ENCODE assay signal across 14 mouse cellular contexts in genomic region chr14:34332476-34332875, GRCm38 (mm10). TPM values are rescaled to one million over a fixed set of nuclear protein-coding genes. Genes with fewer than 3 reads are reported as not detected.
A peak's percentile ranks its signal among the peaks of the same experiment; 100 is the strongest.
DNase-seq lines count a peak whose midpoint lies in the region; ATAC-seq and TF ChIP-seq lines count a peak whose summit lies in the region.
"Had no signal": no experiment of that assay in that cellular context is flagged by ENCODE, and none has a peak within 500 bp of the region (broad histone marks: within the 10 kb centered on the region; RNA-seq: fewer than 3 reads in every experiment).

No protein-coding gene starts in this region.

- no peaks in the 10 kb centered on the region for H3K9me3 ChIP-seq in forebrain, embryonic 14.5 days (replicated peaks; ENCODE audit: control insufficient read depth, low read length)
- no peaks in the 10 kb centered on the region for H3K9me3 ChIP-seq in forebrain, embryonic 12.5 days
- H3K9me3 ChIP-seq: G1E had no signal

- intact Hi-C loops in left cerebral cortex, postnatal 14 days (cut with DNase I): no loop called here
- intact Hi-C loops in heart, adult 2 months (cut with DNase I): no loop called here

- no peak overlapping the region for H3K4me3 ChIP-seq in forebrain, embryonic 14.5 days (ENCODE audit: low read depth, low read length)
- H3K4me3 ChIP-seq in forebrain, embryonic 12.5 days (replicated peaks): no peak overlapping the region
- no peak overlapping the region for H3K4me3 ChIP-seq in heart, adult 2 months

- peaks cover 67% of the 10 kb centered on the region for H3K36me3 ChIP-seq in forebrain, embryonic 14.5 days (ENCODE audit: control insufficient read depth, insufficient read depth, low read length)
- peaks cover 73% of the 10 kb centered on the region for H3K36me3 ChIP-seq in forebrain, embryonic 12.5 days (replicated peaks)
- H3K36me3 ChIP-seq in heart, adult 2 months (ENCODE audit: control insufficient read depth, insufficient read depth, low read length): no peaks in the 10 kb centered on the region; the same call in 1 of the 2 replicates

- DNase-seq in forebrain, embryonic 14.5 days (ENCODE audit: low spot score): peak; percentile 57
- DNase-seq in right cerebral cortex, adult 18-20 months: peak; percentile 51
- no peak for DNase-seq in right cerebral cortex, postnatal 4 days
- peak; percentile 43 to 59 for DNase-seq in left cerebral cortex, postnatal 14 days (ENCODE audit: low spot score in 2 of 2)
- DNase-seq in spleen, postnatal 36 days (ENCODE audit: low spot score in 2 of 2): no peak
- DNase-seq in MN1 (ENCODE audit: low spot score): no peak
- no peak for DNase-seq in heart, adult 2 months
- DNase-seq: heart, adult 18-20 months; heart, postnatal 4 days; lung, postnatal 36 days; thymus, postnatal 25 days had no signal

- TF ChIP-seq POLR2A in heart, adult 2 months (IDR thresholded peaks at IDR 0.05; ENCODE audit: insufficient read depth, low read depth, low read length): no peak

- 69% methylated on average over 5 of the region's 5 CpGs for WGBS in forebrain, embryonic 14.5 days
- WGBS in forebrain, embryonic 12.5 days: 88% methylated on average over 5 of the region's 5 CpGs
- 92% methylated on average over 5 of the region's 5 CpGs for WGBS in heart, adult 2 months

- peak; percentile 86 for ATAC-seq in forebrain, embryonic 14.5 days
- no peak for ATAC-seq in forebrain, embryonic 12.5 days (ENCODE audit: low FRiP score)

- no peak overlapping the region for H3K4me2 ChIP-seq in forebrain, embryonic 14.5 days (ENCODE audit: low read length)
- no peak overlapping the region for H3K4me2 ChIP-seq in forebrain, embryonic 12.5 days

- no peak overlapping the region for H3K9ac ChIP-seq in forebrain, embryonic 14.5 days (ENCODE audit: low read length)
- H3K9ac ChIP-seq in forebrain, embryonic 12.5 days: no peak overlapping the region
- no peak overlapping the region for H3K9ac ChIP-seq in heart, adult 2 months (ENCODE audit: low read depth, low read length)
- H3K9ac ChIP-seq: liver, embryonic 14.5 days had no signal

- no peaks in the 10 kb centered on the region for H3K27me3 ChIP-seq in forebrain, embryonic 14.5 days (replicated peaks; ENCODE audit: control insufficient read depth, insufficient read depth, low read length)
- H3K27me3 ChIP-seq in forebrain, embryonic 12.5 days: no peaks in the 10 kb centered on the region
- no peaks in the 10 kb centered on the region for H3K27me3 ChIP-seq in heart, adult 2 months (ENCODE audit: control insufficient read depth, insufficient read depth, low read length)

- no peak for TF ChIP-seq CTCF in heart, adult 2 months (IDR thresholded peaks at IDR 0.05)

- peak overlapping the region; percentile 3; the same call in 1 of the 2 replicates for H3K27ac ChIP-seq in forebrain, embryonic 14.5 days (ENCODE audit: low read depth, low read length)
- H3K27ac ChIP-seq in forebrain, embryonic 12.5 days: no peak overlapping the region
- H3K27ac ChIP-seq in heart, adult 2 months: no peak overlapping the region
- H3K27ac ChIP-seq: liver, embryonic 14.5 days had no signal

- no peak for TF ChIP-seq EP300 in heart, adult 2 months (IDR thresholded peaks at IDR 0.05; ENCODE audit: insufficient read depth, low read depth, low read length)

- no peaks in the 10 kb centered on the region for H3K79me2 ChIP-seq in heart, adult 2 months (replicated peaks; ENCODE audit: control insufficient read depth, insufficient read depth, low read length)

- peaks cover 5% of the 10 kb centered on the region; the same call in 1 of the 2 replicates for H3K4me1 ChIP-seq in forebrain, embryonic 14.5 days (ENCODE audit: control insufficient read depth, insufficient read depth, low read length)
- H3K4me1 ChIP-seq in forebrain, embryonic 12.5 days: no peaks in the 10 kb centered on the region
- no peaks in the 10 kb centered on the region for H3K4me1 ChIP-seq in heart, adult 2 months (ENCODE audit: control insufficient read depth, insufficient read depth, low read length)

RNA-seq across cellular contexts. Expression of gene Glud1, which starts 21.9 kb away (rescaled TPM):
- polyA plus RNA-seq in forebrain, embryonic 14.5 days (2014; fragmentation: Nextera tagmentation; extraction: Ambion mirVana): 84.0 and 94.1 TPM in 2 replicates
- 85.9 and 87.8 TPM in 2 replicates for polyA plus RNA-seq in forebrain, embryonic 12.5 days (2016; fragmentation: Nextera tagmentation; extraction: Ambion mirVana)
- total RNA-seq in left cerebral cortex, postnatal 14 days (2021): 100 to 1,000 TPM; 320 to 321 TPM
- total RNA-seq in heart, adult 2 months (2021): 100 to 1,000 TPM; 127 to 148 TPM
- polyA plus RNA-seq in heart, adult 2 months (2012; rRNA removed): 52.1 and 73.2 TPM in 2 replicates

RNA-seq across cellular contexts. Expression of gene Shld2, which starts 22.2 kb away (rescaled TPM):
- 7.0 and 8.6 TPM in 2 replicates for polyA plus RNA-seq in forebrain, embryonic 14.5 days (2014; fragmentation: Nextera tagmentation; extraction: Ambion mirVana)
- polyA plus RNA-seq in forebrain, embryonic 12.5 days (2016; fragmentation: Nextera tagmentation; extraction: Ambion mirVana): 8.7 and 11.0 TPM in 2 replicates
- total RNA-seq in left cerebral cortex, postnatal 14 days (2021): 10 to 100 TPM; 11.2 to 11.8 TPM
- total RNA-seq in heart, adult 2 months (2021): 1 to 10 TPM; 7.8 to 9.9 TPM
- polyA plus RNA-seq in heart, adult 2 months (2012; rRNA removed): 2.4 and 3.5 TPM in 2 replicates

RNA-seq across cellular contexts. Expression of gene Fam25c, which starts 22.8 kb away (rescaled TPM):
- polyA plus RNA-seq in forebrain, embryonic 14.5 days (2014; fragmentation: Nextera tagmentation; extraction: Ambion mirVana): not detected in 2 replicates
- not detected in 2 replicates for polyA plus RNA-seq in forebrain, embryonic 12.5 days (2016; fragmentation: Nextera tagmentation; extraction: Ambion mirVana)
- total RNA-seq in left cerebral cortex, postnatal 14 days (2021): not detected
- not detected for total RNA-seq in heart, adult 2 months (2021)
- not detected in 2 replicates for polyA plus RNA-seq in heart, adult 2 months (2012; rRNA removed)
- total RNA-seq: G1E; heart, adult 18-20 months; heart, postnatal 4 days had no signal
- polyA plus RNA-seq: G1E had no signal

RNA-seq across cellular contexts. Expression of gene Sncg, which starts 42.1 kb away (rescaled TPM):
- 4.0 and 4.2 TPM in 2 replicates for polyA plus RNA-seq in forebrain, embryonic 14.5 days (2014; fragmentation: Nextera tagmentation; extraction: Ambion mirVana)
- polyA plus RNA-seq in forebrain, embryonic 12.5 days (2016; fragmentation: Nextera tagmentation; extraction: Ambion mirVana): 4.3 and 7.5 TPM in 2 replicates
- 1 to 10 TPM; 2.2 to 2.7 TPM for total RNA-seq in left cerebral cortex, postnatal 14 days (2021)
- 10 to 100 TPM; 11.5 to 12.9 TPM for total RNA-seq in heart, adult 2 months (2021)
- 14.2 and 15.2 TPM in 2 replicates for polyA plus RNA-seq in heart, adult 2 months (2012; rRNA removed)
- polyA plus RNA-seq: G1E had no signal

RNA-seq across cellular contexts. Expression of gene Mmrn2, which starts 42.8 kb away (rescaled TPM):
- polyA plus RNA-seq in forebrain, embryonic 14.5 days (2014; fragmentation: Nextera tagmentation; extraction: Ambion mirVana): 3.5 and 3.6 TPM in 2 replicates
- polyA plus RNA-seq in forebrain, embryonic 12.5 days (2016; fragmentation: Nextera tagmentation; extraction: Ambion mirVana): 5.5 and 6.1 TPM in 2 replicates
- total RNA-seq in left cerebral cortex, postnatal 14 days (2021): 1 to 10 TPM; 4.2 to 4.6 TPM
- total RNA-seq in heart, adult 2 months (2021): 10 to 100 TPM; 30.4 to 44.1 TPM
- 17.6 and 29.4 TPM in 2 replicates for polyA plus RNA-seq in heart, adult 2 months (2012; rRNA removed)

Comparison
In these comparisons a context has a peak if more than half of its experiments do, and no peak if none do; other contexts are left out.
1. DNase-seq: peak in forebrain, embryonic 14.5 days (single experiment), right cerebral cortex, adult 18-20 months (single experiment) and left cerebral cortex, postnatal 14 days (2 of 2); none in right cerebral cortex, postnatal 4 days (single experiment), spleen, postnatal 36 days (0 of 2), MN1 (single experiment) and heart, adult 2 months (0 of 2).